Mouse (Mus musculus) C2C12 (cell line): ENCODE measurements around the gene Rnasek. TPM values are rescaled to one million over a fixed set of nuclear protein-coding genes. Genes with fewer than 3 reads are reported as not detected.

ENCODE experiments used
- H3K27me3 ChIP-seq: one replicate; pipeline ENCODE4 v1.6.1; 2011; ENCODE audit not compliant: control insufficient read depth, insufficient read depth, insufficient read length
- H3K36me3 ChIP-seq: one replicate; pipeline ENCODE4 v1.6.1; 2011; ENCODE audit not compliant: control insufficient read depth, insufficient read depth
- H3K4me3 ChIP-seq: one replicate; pipeline ENCODE4 v1.5.1; 2011; ENCODE audit warnings: mild to moderate bottlenecking, control low read depth; ENCODE audit not compliant: poor library complexity, insufficient read depth, severe bottlenecking
- H3K79me2 ChIP-seq: one replicate; pipeline ENCODE4 v1.6.1; 2011; ENCODE audit not compliant: control insufficient read depth, insufficient read depth
- H3K79me3 ChIP-seq: one replicate; pipeline ENCODE4 v1.6.1; 2011; ENCODE audit warnings: low read depth, control low read depth
- H3ac ChIP-seq: one replicate; pipeline ENCODE3; 2011; ENCODE audit warnings: low read depth; ENCODE audit not compliant: control insufficient read depth, insufficient read length
- CEBPB ChIP-seq: IDR thresholded peaks from one replicate; pipeline ENCODE4 v1.6.1; 2011; ENCODE audit warnings: low read depth, mild to moderate bottlenecking, control low read depth, moderate library complexity
- CTCF ChIP-seq: IDR thresholded peaks from one replicate; pipeline ENCODE4 v1.5.1; 2011; ENCODE audit not compliant: control insufficient read depth, insufficient read depth, insufficient read length
- FOSL1 ChIP-seq: IDR thresholded peaks from one replicate; pipeline ENCODE4 v1.8.0; 2011; ENCODE audit warnings: mild to moderate bottlenecking, low read length; ENCODE audit not compliant: poor library complexity, insufficient read depth, severe bottlenecking
- MAX ChIP-seq: IDR thresholded peaks from one replicate; pipeline ENCODE4 v1.6.1; 2011; ENCODE audit warnings: mild to moderate bottlenecking, control low read depth
- MYOD1 ChIP-seq: IDR thresholded peaks from one replicate; pipeline ENCODE4 v1.6.1; 2011; ENCODE audit warnings: low read depth; ENCODE audit not compliant: control insufficient read depth, insufficient read length
- MYOG ChIP-seq: IDR thresholded peaks from one replicate; pipeline ENCODE4 v1.6.1; 2011; ENCODE audit not compliant: control insufficient read depth, insufficient read length; ENCODE audit errors: extremely low read depth
- USF1 ChIP-seq: IDR thresholded peaks from one replicate; pipeline ENCODE4 v1.6.1; 2011; ENCODE audit warnings: low read depth, mild to moderate bottlenecking, control low read depth, moderate library complexity
- polyA plus RNA-seq: library from polyadenylated mRNA; unstranded; fragments of >200 nt; fragmentation: generic; extraction: Trizol; gene quantifications from one replicate; pipeline ENCODE4 v1.2.1, GENCODE M21; 2012; ENCODE audit warnings: missing spikeins

Gene Rnasek
- polyA plus RNA-seq, 1 experiment, result 300 TPM

GRCm38 (mm10) chr11:70212896-70213295 is 26.7 kb downstream of the Rnasek start:
- Histone ChIP-seq H3K36me3 (peaks cover 21% of the 10 kb centered on the region), H3K27me3 (no peaks in the 10 kb centered on the region), H3K79me3 (peaks cover 17% of the 10 kb centered on the region), H3ac (peak overlapping the region; percentile 36), H3K79me2 (peaks cover 47% of the 10 kb centered on the region), H3K4me3 (no peak overlapping the region)
- TF ChIP-seq CEBPB (no peak), MAX (peak; percentile 34), MYOG (no peak), USF1 (no peak)

GRCm38 (mm10) chr11:70212423-70212822 is 27.2 kb downstream of the Rnasek start, which contains the start of gene Slc16a11:
TSS of gene Slc16a11 (plus strand) at chr11:70212752.
- H3K36me3 ChIP-seq, result peaks cover 17% of the 10 kb centered on the region
- TF ChIP-seq MYOD1, result no peak
- TF ChIP-seq USF1, result no peak
- no peak for TF ChIP-seq CTCF
- TF ChIP-seq FOSL1, result no peak
- TF ChIP-seq MAX, result no peak
- TF ChIP-seq CEBPB, result no peak
- TF ChIP-seq MYOG, result no peak
- no peaks in the 10 kb centered on the region for H3K27me3 ChIP-seq
- peaks cover 15% of the 10 kb centered on the region for H3K79me3 ChIP-seq
- peak within 1 kb of the TSS; percentile 59 for H3K4me3 ChIP-seq
- peak within 1 kb of the TSS; percentile 36 for H3ac ChIP-seq
- H3K79me2 ChIP-seq, result peaks cover 42% of the 10 kb centered on the region

- no peaks in the 10 kb centered on the region for H3K27me3 ChIP-seq
- TF ChIP-seq MAX (no peak), MYOG (no peak)
- H3K79me3 ChIP-seq, result peaks cover 14% of the 10 kb centered on the region
- H3ac ChIP-seq, result no peak overlapping the region
- peaks cover 12% of the 10 kb centered on the region for H3K36me3 ChIP-seq
- peaks cover 38% of the 10 kb centered on the region for H3K79me2 ChIP-seq
- no peak overlapping the region for H3K4me3 ChIP-seq
Measured at GRCm38 (mm10) chr11:70211972-70212371, 27.7 kb downstream of the Rnasek start.

- peaks cover 4% of the 10 kb centered on the region for H3K79me3 ChIP-seq
- no peak overlapping the region for H3K4me3 ChIP-seq
- no peak overlapping the region for H3ac ChIP-seq
- no peaks in the 10 kb centered on the region for H3K36me3 ChIP-seq
- H3K79me2 ChIP-seq, result peaks cover 25% of the 10 kb centered on the region
- TF ChIP-seq MAX (peak; percentile 45), CEBPB (no peak)
- no peaks in the 10 kb centered on the region for H3K27me3 ChIP-seq
Measured at GRCm38 (mm10) chr11:70210681-70211080, 29.0 kb downstream of the Rnasek start.

- no peaks in the 10 kb centered on the region for H3K27me3 ChIP-seq
- TF ChIP-seq MYOD1 (no peak), MAX (no peak), CEBPB (no peak), FOSL1 (no peak), MYOG (no peak), USF1 (no peak), CTCF (no peak)
- H3ac ChIP-seq, result no peak overlapping the region
- H3K36me3 ChIP-seq, result no peaks in the 10 kb centered on the region
- peaks cover 7% of the 10 kb centered on the region for H3K79me2 ChIP-seq
- no peak overlapping the region for H3K4me3 ChIP-seq
- H3K79me3 ChIP-seq, result no peaks in the 10 kb centered on the region
Measured at GRCm38 (mm10) chr11:70208778-70209388, 30.8 kb downstream of the Rnasek start.

GRCm38 (mm10) chr11:70207283-70207682 is 32.4 kb downstream of the Rnasek start:
- Histone ChIP-seq H3K27me3 (no peaks in the 10 kb centered on the region), H3ac (no peak overlapping the region), H3K4me3 (no peak overlapping the region), H3K79me2 (no peaks in the 10 kb centered on the region), H3K79me3 (no peaks in the 10 kb centered on the region), H3K36me3 (no peaks in the 10 kb centered on the region)
- TF ChIP-seq MYOG (no peak), USF1 (no peak), FOSL1 (no peak), CEBPB (no peak), CTCF (no peak), MAX (no peak), MYOD1 (no peak)
